Comparison of ENCODE assay signal across 8 mouse cellular contexts in genomic region chr2:173585387-173586117, GRCm38 (mm10). TPM values are rescaled to one million over a fixed set of nuclear protein-coding genes. Genes with fewer than 3 reads are reported as not detected.
DNase-seq lines count a peak whose midpoint lies in the region; ATAC-seq lines count a peak whose summit lies in the region.

No protein-coding gene starts in this region.

- H3K9ac ChIP-seq in embryonic facial prominence, embryonic 15.5 days: peak overlapping the region; percentile 19

- WGBS in embryonic facial prominence, embryonic 15.5 days: 1% methylated on average over 54 of the region's 54 CpGs
- WGBS in midbrain, embryonic 10.5 days: under 1% methylated on average over 54 of the region's 54 CpGs

- H3K4me1 ChIP-seq in embryonic facial prominence, embryonic 15.5 days: peaks cover 16% of the 10 kb centered on the region
- peaks cover 20% of the 10 kb centered on the region for H3K4me1 ChIP-seq in midbrain, embryonic 10.5 days

- intact Hi-C loops in left cerebral cortex, postnatal 25 days (cut with DNase I): loop anchor here (2.0 to 10.0 kb wide), 4 partner anchors 199 to 711 kb away; partner anchors contain the start of genes Gnas and Stx16

- H3K4me3 ChIP-seq in embryonic facial prominence, embryonic 15.5 days (replicated peaks): peak overlapping the region; percentile 43
- peak overlapping the region; percentile 56 for H3K4me3 ChIP-seq in midbrain, embryonic 10.5 days

- no peaks in the 10 kb centered on the region for H3K9me3 ChIP-seq in embryonic facial prominence, embryonic 15.5 days (replicated peaks)
- no peaks in the 10 kb centered on the region for H3K9me3 ChIP-seq in midbrain, embryonic 10.5 days (replicated peaks)

- peak; percentile 60; the same call in 1 of the 2 replicates for ATAC-seq in embryonic facial prominence, embryonic 15.5 days (ENCODE audit: insufficient number of reproducible peaks, low FRiP score, low TSS enrichment, low read depth)
- ATAC-seq in monocyte, adult 5-6 weeks (replicated peaks; ENCODE audit: insufficient number of reproducible peaks, low FRiP score, low TSS enrichment, poor library complexity, severe bottlenecking): no peak

- peaks cover 25% of the 10 kb centered on the region for H3K27me3 ChIP-seq in embryonic facial prominence, embryonic 15.5 days
- H3K27me3 ChIP-seq in midbrain, embryonic 10.5 days (ENCODE audit: low read depth, poor library complexity, severe bottlenecking): peaks cover 42% of the 10 kb centered on the region

- H3K36me3 ChIP-seq in embryonic facial prominence, embryonic 15.5 days: no peaks in the 10 kb centered on the region; the same call in 1 of the 2 replicates
- H3K36me3 ChIP-seq in midbrain, embryonic 10.5 days: peaks cover 16% of the 10 kb centered on the region

- peak overlapping the region; percentile 82 for H3K4me2 ChIP-seq in embryonic facial prominence, embryonic 15.5 days (replicated peaks)

- peak; percentile 21 to 37 for DNase-seq in left cerebral cortex, postnatal 25 days (ENCODE audit: low spot score in 2 of 2)
- DNase-seq in left cerebral cortex, adult 8-10 months (ENCODE audit: low spot score in 2 of 2): no peak
- peak; percentile 27 to 39 for DNase-seq in adrenal gland, postnatal 36 days
- peak; percentile 64 for DNase-seq in induced T-regulatory cell, adult 2 months (ENCODE audit: low read depth)
- peak; percentile 82 for DNase-seq in midbrain, embryonic 10.5 days (ENCODE audit: low spot score)
- DNase-seq in thymus, postnatal 14 days: peak; percentile 60

- H3K27ac ChIP-seq in embryonic facial prominence, embryonic 15.5 days (replicated peaks): peak overlapping the region; percentile 73
- peak overlapping the region; percentile 74 for H3K27ac ChIP-seq in midbrain, embryonic 10.5 days (replicated peaks)

RNA-seq across cellular contexts. Expression of gene Ankrd60, which starts 7.4 kb away (rescaled TPM):
- not detected for total RNA-seq in left cerebral cortex, postnatal 25 days (2021)
- total RNA-seq in left cerebral cortex, adult 8-10 months (2022): not detected
- not detected for total RNA-seq in adrenal gland, postnatal 36 days (2021)
- not detected in 2 replicates for polyA plus RNA-seq in embryonic facial prominence, embryonic 15.5 days (2015; fragmentation: Nextera tagmentation; extraction: Ambion mirVana)
- not detected in 2 replicates for polyA plus RNA-seq in midbrain, embryonic 10.5 days (2016; fragmentation: Nextera tagmentation; extraction: Ambion mirVana)
- total RNA-seq in monocyte, adult 5-6 weeks (2017): not detected in 3 replicates

Comparison
In these comparisons a context has a peak if more than half of its experiments do, and no peak if none do; other contexts are left out.
1. DNase-seq: peak in left cerebral cortex, postnatal 25 days (2 of 2), adrenal gland, postnatal 36 days (2 of 2), induced T-regulatory cell, adult 2 months (single experiment), midbrain, embryonic 10.5 days (single experiment) and thymus, postnatal 14 days (single experiment); none in left cerebral cortex, adult 8-10 months (0 of 2).